19 mouse cellular contexts compared by ENCODE assay signal in genomic region chr1:54838486-54838805, GRCm38 (mm10).
DNase-seq lines count a peak whose midpoint lies in the region; ATAC-seq lines count a peak whose summit lies in the region.
"Had no signal": no experiment of that assay in that cellular context is flagged by ENCODE, and none has a peak within 500 bp of the region (broad histone marks: within the 10 kb centered on the region; RNA-seq: fewer than 3 reads in every experiment).

No protein-coding gene starts in this region.

- WGBS in embryonic facial prominence, embryonic 13.5 days = 62% methylated on average over 6 of the region's 6 CpGs
- 75% methylated on average over 6 of the region's 6 CpGs for WGBS in embryonic facial prominence, embryonic 10.5 days
- 73% methylated on average over 6 of the region's 6 CpGs for WGBS in kidney, embryonic 14.5 days

- H3K9me3 ChIP-seq in embryonic facial prominence, embryonic 13.5 days = no peaks in the 10 kb centered on the region
- H3K9me3 ChIP-seq in embryonic facial prominence, embryonic 10.5 days = no peaks in the 10 kb centered on the region
- no peaks in the 10 kb centered on the region for H3K9me3 ChIP-seq in kidney, embryonic 14.5 days (ENCODE audit: control insufficient read depth, low read length)
- H3K9me3 ChIP-seq: midbrain, embryonic 15.5 days had no signal

- DNase-seq in embryonic facial prominence, embryonic 10.5 days (ENCODE audit: low spot score) = no peak
- peak; percentile 24 for DNase-seq in kidney, postnatal 10 days
- peak; percentile 50 for DNase-seq in A20 (ENCODE audit: low read depth, low spot score)
- DNase-seq in lung, postnatal 14 days = peak; percentile 41
- no peak for DNase-seq in thymus, postnatal 14 days
- no peak for DNase-seq in Muller cell, postnatal 12 days (ENCODE audit: inconsistent ontology term)
- DNase-seq: cerebellum, adult 11-12 months; cerebellum, postnatal 36 days; gastrocnemius, postnatal 10 days; heart, postnatal 4 days; kidney, adult 18-20 months; thymus, adult 2 months had no signal

- H3K27me3 ChIP-seq in embryonic facial prominence, embryonic 13.5 days = no peaks in the 10 kb centered on the region
- H3K27me3 ChIP-seq in embryonic facial prominence, embryonic 10.5 days (replicated peaks; ENCODE audit: low read depth, poor library complexity, severe bottlenecking) = no peaks in the 10 kb centered on the region
- H3K27me3 ChIP-seq in kidney, embryonic 14.5 days (ENCODE audit: control insufficient read depth, insufficient read depth, low read length) = no peaks in the 10 kb centered on the region
- H3K27me3 ChIP-seq: midbrain, embryonic 15.5 days had no signal

- peak overlapping the region; percentile 77 for H3K27ac ChIP-seq in embryonic facial prominence, embryonic 13.5 days
- H3K27ac ChIP-seq in embryonic facial prominence, embryonic 10.5 days (replicated peaks) = no peak overlapping the region
- H3K27ac ChIP-seq in kidney, embryonic 14.5 days (ENCODE audit: low read depth, low read length) = no peak overlapping the region
- H3K27ac ChIP-seq: layer of hippocampus, adult 2 months; midbrain, embryonic 15.5 days had no signal

- ATAC-seq in embryonic facial prominence, embryonic 13.5 days (ENCODE audit: insufficient number of reproducible peaks, insufficient read depth, low FRiP score, low TSS enrichment, low read depth) = no peak
- ATAC-seq in kidney, embryonic 14.5 days (ENCODE audit: low FRiP score, low TSS enrichment) = no peak
- ATAC-seq: forebrain, embryonic 16.5 days; hindbrain, embryonic 16.5 days; midbrain, embryonic 15.5 days had no signal

- peaks cover 58% of the 10 kb centered on the region for H3K4me1 ChIP-seq in embryonic facial prominence, embryonic 13.5 days
- peaks cover 6% of the 10 kb centered on the region for H3K4me1 ChIP-seq in embryonic facial prominence, embryonic 10.5 days
- H3K4me1 ChIP-seq in kidney, embryonic 14.5 days (ENCODE audit: control insufficient read depth, insufficient read depth, low read length) = no peaks in the 10 kb centered on the region
- H3K4me1 ChIP-seq: midbrain, embryonic 15.5 days had no signal

- H3K4me3 ChIP-seq in embryonic facial prominence, embryonic 13.5 days = no peak overlapping the region
- H3K4me3 ChIP-seq in embryonic facial prominence, embryonic 10.5 days = no peak overlapping the region
- H3K4me3 ChIP-seq in kidney, embryonic 14.5 days (ENCODE audit: low read length) = no peak overlapping the region
- H3K4me3 ChIP-seq: layer of hippocampus, adult 2 months; midbrain, embryonic 15.5 days had no signal

- no peak overlapping the region for H3K9ac ChIP-seq in embryonic facial prominence, embryonic 13.5 days
- H3K9ac ChIP-seq in kidney, embryonic 14.5 days (ENCODE audit: low read depth, low read length) = no peak overlapping the region
- H3K9ac ChIP-seq: midbrain, embryonic 15.5 days had no signal

- H3K4me2 ChIP-seq in embryonic facial prominence, embryonic 13.5 days = peak overlapping the region; percentile 11; the same call in 1 of the 2 replicates
- H3K4me2 ChIP-seq in kidney, embryonic 14.5 days (replicated peaks; ENCODE audit: low read depth, low read length) = no peak overlapping the region
- H3K4me2 ChIP-seq: liver, embryonic 11.5 days; midbrain, embryonic 15.5 days had no signal

- no peaks in the 10 kb centered on the region for H3K36me3 ChIP-seq in embryonic facial prominence, embryonic 13.5 days
- no peaks in the 10 kb centered on the region for H3K36me3 ChIP-seq in embryonic facial prominence, embryonic 10.5 days (replicated peaks)
- no peaks in the 10 kb centered on the region for H3K36me3 ChIP-seq in kidney, embryonic 14.5 days (ENCODE audit: control insufficient read depth, insufficient read depth, low read length)
- H3K36me3 ChIP-seq: midbrain, embryonic 15.5 days had no signal

Comparison
In these comparisons a context has a peak if more than half of its experiments do, and no peak if none do; other contexts are left out.
1. DNase-seq: peak in kidney, postnatal 10 days (single experiment), A20 (single experiment) and lung, postnatal 14 days (single experiment); none in embryonic facial prominence, embryonic 10.5 days (single experiment), thymus, postnatal 14 days (single experiment) and Muller cell, postnatal 12 days (single experiment).